Mouse (Mus musculus): Measurements from ENCODE around the gene Sec24d. TPM values are rescaled to one million over a fixed set of nuclear protein-coding genes. Genes with fewer than 3 reads are reported as not detected.

Gene Sec24d
- polyA plus RNA-seq, 1 experiment from 2014 or later: 88.0 TPM

GRCm38 (mm10) chr3:123336951-123337350 lies 69.7 kb downstream of the Sec24d start:
- H3K9ac ChIP-seq (ENCODE audit: low read length): no peak overlapping the region
- peaks cover 10% of the 10 kb centered on the region; the same call in 1 of the 2 replicates for H3K36me3 ChIP-seq (ENCODE audit: control insufficient read depth, insufficient read depth, low read length)
- H3K27me3 ChIP-seq (replicated peaks; ENCODE audit: control insufficient read depth, insufficient read depth, low read length): no peaks in the 10 kb centered on the region
- H3K4me2 ChIP-seq (ENCODE audit: low read length): no peak overlapping the region
- no peak overlapping the region for H3K4me3 ChIP-seq (ENCODE audit: low read depth, low read length)
- H3K9me3 ChIP-seq (ENCODE audit: control insufficient read depth, low read length): no peaks in the 10 kb centered on the region
- DNase-seq (ENCODE audit: low spot score) (no peak), ATAC-seq (replicated peaks; ENCODE audit: low FRiP score, low TSS enrichment, low read depth) (no peak)
- peaks cover 62% of the 10 kb centered on the region for H3K4me1 ChIP-seq (replicated peaks; ENCODE audit: control insufficient read depth, insufficient read depth, low read length)
- 50% methylated on average over 5 of the region's 5 CpGs for WGBS
- H3K27ac ChIP-seq (ENCODE audit: low read depth): peak overlapping the region; percentile 93

GRCm38 (mm10) chr3:123337853-123338252 lies 70.6 kb downstream of the Sec24d start:
- peaks cover 56% of the 10 kb centered on the region for H3K4me1 ChIP-seq (replicated peaks; ENCODE audit: control insufficient read depth, insufficient read depth, low read length)
- H3K4me2 ChIP-seq (ENCODE audit: low read length): no peak overlapping the region
- no peak overlapping the region for H3K9ac ChIP-seq (ENCODE audit: low read length)
- no peaks in the 10 kb centered on the region for H3K9me3 ChIP-seq (ENCODE audit: control insufficient read depth, low read length)
- no peak overlapping the region for H3K4me3 ChIP-seq (ENCODE audit: low read depth, low read length)
- 43% methylated on average over 6 of the region's 6 CpGs for WGBS
- peak overlapping the region; percentile 93 for H3K27ac ChIP-seq (ENCODE audit: low read depth)
- no peaks in the 10 kb centered on the region for H3K27me3 ChIP-seq (replicated peaks; ENCODE audit: control insufficient read depth, insufficient read depth, low read length)
- DNase-seq (ENCODE audit: low spot score) (no peak), ATAC-seq (replicated peaks; ENCODE audit: low FRiP score, low TSS enrichment, low read depth) (no peak)
- peaks cover 10% of the 10 kb centered on the region; the same call in 1 of the 2 replicates for H3K36me3 ChIP-seq (ENCODE audit: control insufficient read depth, insufficient read depth, low read length)

GRCm38 (mm10) chr3:123338666-123339195 lies 71.5 kb downstream of the Sec24d start:
- 28% methylated on average over 12 of the region's 12 CpGs for WGBS
- H3K27ac ChIP-seq (ENCODE audit: low read depth): peak overlapping the region; percentile 93

GRCm38 (mm10) chr3:123341049-123341448 lies 73.8 kb downstream of the Sec24d start:
- Histone ChIP-seq H3K36me3 (ENCODE audit: control insufficient read depth, insufficient read depth, low read length) (peaks cover 32% of the 10 kb centered on the region), H3K4me3 (ENCODE audit: low read depth, low read length) (no peak overlapping the region), H3K27me3 (replicated peaks; ENCODE audit: control insufficient read depth, insufficient read depth, low read length) (no peaks in the 10 kb centered on the region), H3K9me3 (ENCODE audit: control insufficient read depth, low read length) (no peaks in the 10 kb centered on the region), H3K4me2 (ENCODE audit: low read length) (no peak overlapping the region), H3K27ac (ENCODE audit: low read depth) (no peak overlapping the region), H3K9ac (ENCODE audit: low read length) (no peak overlapping the region), H3K4me1 (replicated peaks; ENCODE audit: control insufficient read depth, insufficient read depth, low read length) (peaks cover 28% of the 10 kb centered on the region; the same call in 1 of the 2 replicates)
- ATAC-seq (replicated peaks; ENCODE audit: low FRiP score, low TSS enrichment, low read depth): no peak
- 94% methylated on average over 2 of the region's 2 CpGs for WGBS
- DNase-seq (ENCODE audit: low spot score): no peak

More at GRCm38 (mm10) chr3:123338666-123339195, 71.5 kb downstream of the Sec24d start:
- H3K36me3 ChIP-seq (ENCODE audit: control insufficient read depth, insufficient read depth, low read length): peaks cover 12% of the 10 kb centered on the region; the same call in 1 of the 2 replicates
- no peaks in the 10 kb centered on the region for H3K27me3 ChIP-seq (replicated peaks; ENCODE audit: control insufficient read depth, insufficient read depth, low read length)
- DNase-seq (ENCODE audit: low spot score): no peak
- no peak for ATAC-seq (replicated peaks; ENCODE audit: low FRiP score, low TSS enrichment, low read depth)
- H3K9ac ChIP-seq (ENCODE audit: low read length): no peak overlapping the region
- H3K4me3 ChIP-seq (ENCODE audit: low read depth, low read length): no peak overlapping the region
- H3K9me3 ChIP-seq (ENCODE audit: control insufficient read depth, low read length): no peaks in the 10 kb centered on the region
- no peak overlapping the region for H3K4me2 ChIP-seq (ENCODE audit: low read length)
- H3K4me1 ChIP-seq (replicated peaks; ENCODE audit: control insufficient read depth, insufficient read depth, low read length): peaks cover 49% of the 10 kb centered on the region

- WGBS: 29% methylated on average over 6 of the region's 6 CpGs
- H3K4me3 ChIP-seq (ENCODE audit: low read depth, low read length): no peak overlapping the region
- H3K27me3 ChIP-seq (replicated peaks; ENCODE audit: control insufficient read depth, insufficient read depth, low read length): no peaks in the 10 kb centered on the region
- ATAC-seq (replicated peaks; ENCODE audit: low FRiP score, low TSS enrichment, low read depth): no peak
- peaks cover 36% of the 10 kb centered on the region for H3K36me3 ChIP-seq (ENCODE audit: control insufficient read depth, insufficient read depth, low read length)
- H3K9me3 ChIP-seq (ENCODE audit: control insufficient read depth, low read length): 0 out of 2 replicates have a peak, but pooled peaks cover 3% of the 10 kb centered on the region
- no peak overlapping the region for H3K9ac ChIP-seq (ENCODE audit: low read length)
- peaks cover 3% of the 10 kb centered on the region; the same call in 1 of the 2 replicates for H3K4me1 ChIP-seq (replicated peaks; ENCODE audit: control insufficient read depth, insufficient read depth, low read length)
- no peak overlapping the region for H3K4me2 ChIP-seq (ENCODE audit: low read length)
- no peak for DNase-seq (ENCODE audit: low spot score)
- no peak overlapping the region for H3K27ac ChIP-seq (ENCODE audit: low read depth)
Measured at GRCm38 (mm10) chr3:123343690-123344089, 76.4 kb downstream of the Sec24d start.

GRCm38 (mm10) chr3:123348080-123348802 lies 81.0 kb downstream of the Sec24d start:
- H3K4me1 ChIP-seq (replicated peaks; ENCODE audit: control insufficient read depth, insufficient read depth, low read length): no peaks in the 10 kb centered on the region
- H3K4me3 ChIP-seq (ENCODE audit: low read depth, low read length): no peak overlapping the region
- WGBS: 67% methylated on average over 12 of the region's 12 CpGs
- no peak overlapping the region for H3K27ac ChIP-seq (ENCODE audit: low read depth)
- no peaks in the 10 kb centered on the region for H3K27me3 ChIP-seq (replicated peaks; ENCODE audit: control insufficient read depth, insufficient read depth, low read length)
- 0 out of 2 replicates have a peak, but pooled peaks cover 3% of the 10 kb centered on the region for H3K9me3 ChIP-seq (ENCODE audit: control insufficient read depth, low read length)
- DNase-seq (ENCODE audit: low spot score): no peak
- H3K36me3 ChIP-seq (ENCODE audit: control insufficient read depth, insufficient read depth, low read length): peaks cover 64% of the 10 kb centered on the region
- no peak overlapping the region for H3K9ac ChIP-seq (ENCODE audit: low read length)
- H3K4me2 ChIP-seq (ENCODE audit: low read length): no peak overlapping the region
- ATAC-seq (replicated peaks; ENCODE audit: low FRiP score, low TSS enrichment, low read depth): no peak

- Histone ChIP-seq H3K27me3 (replicated peaks; ENCODE audit: control insufficient read depth, insufficient read depth, low read length) (no peaks in the 10 kb centered on the region), H3K9ac (ENCODE audit: low read length) (no peak overlapping the region), H3K4me3 (ENCODE audit: low read depth, low read length) (no peak overlapping the region), H3K4me1 (replicated peaks; ENCODE audit: control insufficient read depth, insufficient read depth, low read length) (no peaks in the 10 kb centered on the region), H3K9me3 (ENCODE audit: control insufficient read depth, low read length) (0 out of 2 replicates have a peak, but pooled peaks cover 3% of the 10 kb centered on the region), H3K36me3 (ENCODE audit: control insufficient read depth, insufficient read depth, low read length) (peaks cover 69% of the 10 kb centered on the region), H3K27ac (ENCODE audit: low read depth) (no peak overlapping the region), H3K4me2 (ENCODE audit: low read length) (no peak overlapping the region)
- no peak for DNase-seq (ENCODE audit: low spot score)
- 78% methylated on average over 8 of the region's 8 CpGs for WGBS
- no peak for ATAC-seq (replicated peaks; ENCODE audit: low FRiP score, low TSS enrichment, low read depth)
Measured at GRCm38 (mm10) chr3:123350602-123351001, 83.3 kb downstream of the Sec24d start.

GRCm38 (mm10) chr3:123351519-123351918 lies 84.3 kb downstream of the Sec24d start:
- Histone ChIP-seq H3K4me2 (ENCODE audit: low read length) (no peak overlapping the region), H3K9ac (ENCODE audit: low read length) (no peak overlapping the region), H3K9me3 (ENCODE audit: control insufficient read depth, low read length) (0 out of 2 replicates have a peak, but pooled peaks cover 1% of the 10 kb centered on the region), H3K4me1 (replicated peaks; ENCODE audit: control insufficient read depth, insufficient read depth, low read length) (no peaks in the 10 kb centered on the region), H3K27ac (ENCODE audit: low read depth) (no peak overlapping the region), H3K4me3 (ENCODE audit: low read depth, low read length) (no peak overlapping the region), H3K36me3 (ENCODE audit: control insufficient read depth, insufficient read depth, low read length) (peaks cover 72% of the 10 kb centered on the region), H3K27me3 (replicated peaks; ENCODE audit: control insufficient read depth, insufficient read depth, low read length) (no peaks in the 10 kb centered on the region)
- no peak for DNase-seq (ENCODE audit: low spot score)
- ATAC-seq (replicated peaks; ENCODE audit: low FRiP score, low TSS enrichment, low read depth): no peak
- 80% methylated on average over 2 of the region's 2 CpGs for WGBS
